Mouse (Mus musculus): Measurements from ENCODE around the gene Prdm5.
A peak's percentile ranks its signal among the peaks of the same experiment; 100 is the strongest.

Prdm5 gene

DNA sequence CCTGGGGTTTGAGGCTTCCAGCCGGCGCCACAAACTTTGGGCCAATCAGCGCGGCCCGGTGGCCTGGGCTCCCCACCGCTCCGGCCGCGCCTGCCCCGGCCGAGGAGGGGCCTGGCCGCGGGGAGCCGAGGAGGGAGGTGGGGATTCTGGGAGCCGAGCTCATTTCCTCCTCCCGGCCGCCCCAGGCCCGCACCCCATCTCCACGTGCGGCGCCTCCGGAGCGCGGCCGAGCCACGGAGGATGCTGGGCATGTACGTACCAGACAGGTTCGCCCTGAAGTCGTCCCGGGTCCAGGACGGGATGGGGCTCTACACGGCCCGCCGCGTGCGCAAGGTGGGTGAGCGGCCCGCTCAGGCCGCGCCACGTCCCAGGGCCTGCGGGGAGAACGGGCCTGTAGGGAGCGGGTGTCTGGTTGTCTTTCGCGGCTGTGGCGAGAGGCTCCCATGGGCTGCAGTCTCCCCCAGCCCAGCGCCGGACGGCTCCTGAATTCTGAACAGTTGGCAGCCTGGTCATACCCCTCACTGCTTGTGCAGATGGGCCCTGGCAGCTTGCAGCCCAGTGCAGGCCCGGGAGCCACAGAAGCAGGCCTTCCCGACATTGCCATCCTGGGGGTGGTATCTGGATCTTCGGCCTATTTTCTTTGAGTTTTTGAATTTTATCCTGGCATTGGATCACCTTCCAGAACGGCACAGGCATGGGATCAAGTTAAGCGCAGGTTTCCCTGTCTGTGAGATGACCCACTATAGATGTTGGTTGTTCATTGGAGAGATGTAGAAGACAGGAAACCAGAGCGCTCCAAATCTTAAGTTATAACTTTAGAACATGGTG, at the start of gene Prdm5:
Prdm5 (plus strand) TSS at position 128 of the 828 bp plus-strand sequence.
- DNase-seq (ENCODE audit: low read depth, low spot score), result peak; percentile 28

DNA sequence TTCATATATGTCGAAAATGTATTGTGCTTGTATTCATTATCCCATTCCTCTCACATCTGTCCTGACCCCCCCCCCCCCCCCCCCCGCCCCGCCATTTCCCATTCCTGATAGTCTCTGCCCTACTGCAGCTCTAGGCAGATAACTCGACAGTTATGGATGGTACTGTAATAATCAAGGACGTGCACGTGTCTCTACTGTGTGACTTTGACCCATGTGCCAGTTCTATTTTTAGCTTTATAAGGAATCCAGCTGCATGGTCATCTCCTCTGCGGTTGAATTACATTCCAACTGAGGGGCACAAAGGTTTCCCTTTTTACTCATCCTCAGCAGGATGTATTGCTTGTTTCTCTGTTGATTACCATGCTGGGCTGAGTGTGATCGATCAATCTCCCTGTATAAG, 39.3 kb upstream of the Prdm5 start:
- no peak for DNase-seq (ENCODE audit: low read depth, low spot score)

DNA sequence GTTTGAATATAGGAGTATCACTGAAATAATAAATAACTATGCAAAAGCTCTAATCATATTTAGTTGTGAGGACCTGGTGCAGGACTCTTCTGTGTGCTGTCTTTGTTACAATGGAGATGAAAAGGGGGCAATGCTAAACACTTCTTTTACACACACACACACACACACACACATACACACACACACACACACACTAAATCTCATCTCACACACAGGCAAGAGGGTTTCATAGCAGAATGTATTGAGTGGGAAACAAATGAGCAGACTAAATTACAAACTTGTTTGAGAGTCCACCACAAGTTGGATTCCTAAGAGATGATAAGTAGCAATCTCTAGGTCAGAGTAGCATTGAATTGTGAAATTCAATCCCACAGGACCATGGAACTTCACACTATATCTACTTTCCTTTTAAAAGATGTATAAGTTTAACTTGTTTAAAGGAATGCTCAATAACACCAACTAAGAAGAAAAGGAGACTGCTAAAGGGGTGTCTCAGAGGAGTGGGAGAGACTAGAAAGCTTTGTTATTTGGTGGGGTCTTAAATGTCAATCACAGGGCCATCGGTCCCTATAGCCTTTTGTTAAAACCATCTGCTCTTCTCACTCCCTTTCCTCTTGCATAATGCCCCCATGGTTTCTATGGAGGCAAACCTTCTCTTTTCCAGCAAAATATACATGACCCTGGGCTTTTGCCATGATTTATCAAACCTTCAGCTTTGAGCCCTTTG, 35.5 kb upstream of the Prdm5 start:
- DNase-seq (ENCODE audit: low read depth, low spot score), result no peak

DNA sequence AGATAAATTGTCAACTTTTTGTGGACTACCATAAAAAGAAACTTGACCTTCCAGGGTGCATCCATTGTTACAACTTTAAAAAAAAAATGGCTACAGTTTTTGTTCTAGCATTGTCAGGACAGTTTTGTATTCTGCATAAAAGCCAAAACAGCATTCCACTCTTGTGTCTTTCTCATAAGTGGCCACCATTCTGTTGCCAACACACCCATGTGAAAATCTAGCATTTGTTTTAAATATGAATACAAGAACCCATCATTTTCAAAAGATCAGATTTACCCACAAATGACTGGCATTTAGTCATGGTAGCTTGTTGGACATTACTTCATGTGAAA, 35.0 kb upstream of the Prdm5 start:
- no peak for DNase-seq (ENCODE audit: low read depth, low spot score)

DNA sequence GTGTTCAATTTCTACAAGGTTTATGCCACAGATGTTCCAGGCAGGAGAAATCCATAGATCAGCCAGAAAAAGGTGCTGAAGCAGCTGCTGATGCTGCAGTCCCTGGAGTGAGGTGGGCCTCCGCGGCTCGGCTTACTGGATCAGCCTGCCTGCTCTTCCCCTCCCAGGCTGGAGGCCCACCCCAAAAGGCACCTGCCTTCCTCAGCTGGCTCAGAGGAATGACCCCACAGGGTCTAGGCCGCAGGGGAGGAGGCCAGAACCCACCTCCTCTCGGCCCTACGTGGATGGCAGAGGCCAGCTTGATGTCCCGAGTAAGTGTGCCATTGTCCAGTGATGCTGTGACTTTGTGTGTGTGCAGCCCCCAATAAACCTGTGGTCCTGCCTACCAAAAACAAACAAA, 20.6 kb upstream of the Prdm5 start:
- no peak for DNase-seq (ENCODE audit: low read depth, low spot score)

DNA sequence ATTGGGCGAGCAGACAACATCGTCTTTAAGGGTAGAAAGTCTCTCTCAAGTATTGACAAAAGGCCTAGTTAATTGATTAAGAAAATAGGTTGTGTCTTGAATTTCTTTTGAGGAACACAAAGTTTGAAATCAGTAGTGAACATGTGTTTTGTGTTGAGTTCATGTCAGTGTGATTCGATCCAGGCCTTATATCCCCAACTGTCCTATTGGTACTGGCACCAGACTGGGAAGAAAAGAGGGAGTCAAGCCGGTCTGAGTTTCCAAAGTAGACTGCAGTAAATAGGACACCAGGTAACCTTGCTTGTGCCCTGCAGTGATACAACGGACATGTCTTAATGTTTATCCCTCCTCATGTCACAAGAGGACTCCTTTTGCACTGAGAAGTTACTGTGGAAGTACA, 19.6 kb upstream of the Prdm5 start:
- DNase-seq (ENCODE audit: low read depth, low spot score), result no peak

DNA sequence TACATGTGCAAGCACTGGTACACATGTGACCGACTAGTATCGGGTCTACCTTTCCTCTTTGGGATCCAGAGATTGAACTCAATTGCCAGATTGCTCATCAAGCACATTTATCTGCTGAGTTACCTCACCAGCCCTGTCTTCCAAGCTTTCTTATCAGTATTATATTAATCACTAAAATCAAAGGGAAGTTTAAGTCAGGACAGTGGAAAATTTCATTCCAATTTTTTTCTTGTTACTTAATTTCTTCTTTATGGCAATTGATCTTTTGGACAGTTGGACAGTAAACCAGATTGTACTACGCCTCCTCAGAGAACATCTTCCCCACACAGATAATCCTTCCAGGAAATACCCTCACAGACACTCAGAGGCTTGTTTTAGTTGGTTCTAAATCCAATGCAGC, 18.7 kb upstream of the Prdm5 start:
- DNase-seq (ENCODE audit: low read depth, low spot score), result no peak

DNA sequence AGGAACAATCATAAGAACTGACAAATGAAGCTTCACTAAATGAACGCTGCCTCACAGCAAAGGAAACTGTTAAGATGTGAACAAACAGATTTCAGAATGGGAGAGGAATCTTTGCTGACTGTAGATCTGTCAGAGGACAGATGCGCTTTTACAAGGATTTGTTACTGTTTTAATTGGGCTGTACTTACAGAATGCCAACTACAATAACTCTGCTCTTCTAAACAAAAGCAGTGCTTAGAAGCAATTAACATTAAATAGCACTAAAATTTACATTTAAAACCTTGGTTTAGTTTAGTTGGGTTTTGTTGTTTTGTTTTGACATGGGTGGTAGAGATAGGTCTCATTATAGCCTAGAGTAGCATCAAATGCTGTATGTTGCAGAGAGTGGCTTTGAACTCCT, 14.3 kb upstream of the Prdm5 start:
- no peak for DNase-seq (ENCODE audit: low read depth, low spot score)

DNA sequence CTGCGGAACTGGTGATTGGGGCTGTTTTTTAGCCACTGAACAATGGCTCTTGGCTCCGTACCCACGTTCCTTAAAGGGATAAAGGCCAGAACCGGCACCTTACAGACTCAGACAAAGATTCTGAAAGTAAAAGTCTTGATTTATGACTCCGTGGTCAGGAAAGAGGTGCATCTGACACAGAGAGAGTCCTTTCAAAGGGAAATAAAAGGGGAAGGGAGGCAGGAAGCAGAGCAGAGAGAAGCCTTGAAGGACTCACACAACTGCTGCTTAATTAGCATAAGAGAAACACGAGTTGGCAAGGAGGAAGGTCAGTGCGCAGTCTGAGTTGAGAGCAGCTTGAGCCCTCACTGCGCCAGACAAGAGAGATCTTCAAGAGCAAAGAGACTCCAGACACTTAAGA, 13.7 kb upstream of the Prdm5 start:
- peak; percentile 26 for DNase-seq (ENCODE audit: low read depth, low spot score)

DNA sequence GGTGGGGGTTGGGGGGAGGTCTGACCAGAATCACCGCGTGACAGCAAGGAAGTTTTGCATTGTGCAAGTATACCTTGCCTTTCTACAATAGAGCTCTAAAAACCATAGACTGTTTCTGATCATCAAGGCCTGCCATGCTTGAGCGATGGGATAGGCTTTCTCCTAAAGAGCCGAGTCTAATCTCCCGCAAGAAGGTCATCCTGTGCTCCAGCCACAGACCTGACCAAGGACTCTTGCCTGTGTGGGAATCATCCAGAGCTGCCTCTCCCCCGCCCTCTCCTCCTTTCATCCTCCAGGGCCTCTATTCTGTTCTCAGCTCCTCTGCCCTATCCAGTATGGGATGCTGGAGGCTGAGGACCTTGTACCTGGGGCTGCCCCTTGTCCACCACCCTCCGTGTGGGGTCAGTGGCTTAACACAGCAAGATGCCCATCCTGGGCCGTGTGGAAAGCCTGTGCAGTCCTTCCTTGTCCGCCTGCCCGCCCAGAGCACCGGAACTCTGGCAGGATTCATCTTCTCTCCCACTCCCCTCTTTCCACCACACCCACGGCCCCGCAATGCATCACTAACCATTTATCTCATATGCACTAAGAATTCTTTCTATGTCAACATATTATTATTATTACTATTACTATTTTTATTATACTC, 12.9 kb upstream of the Prdm5 start:
- no peak for DNase-seq (ENCODE audit: low read depth, low spot score)

DNA sequence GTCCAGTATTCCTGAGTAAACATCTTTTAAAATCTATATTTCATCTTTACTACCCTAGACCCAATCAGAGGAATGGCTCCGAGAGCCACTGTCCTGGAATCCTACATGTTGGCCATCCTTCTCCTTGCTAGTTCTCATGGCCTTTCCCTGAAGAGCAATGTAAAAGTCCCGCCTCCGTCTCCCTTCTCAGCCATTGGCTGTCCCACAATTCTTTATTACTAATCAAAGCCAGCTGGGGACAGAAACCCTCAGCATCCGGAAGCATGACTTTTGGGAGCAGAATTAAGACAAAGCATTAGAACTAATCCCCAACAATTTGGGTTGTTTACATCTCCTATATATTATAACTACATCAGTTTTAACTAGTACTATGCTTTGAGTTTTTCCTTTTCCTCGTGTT, 10.9 kb upstream of the Prdm5 start:
- no peak for DNase-seq (ENCODE audit: low read depth, low spot score)

DNA sequence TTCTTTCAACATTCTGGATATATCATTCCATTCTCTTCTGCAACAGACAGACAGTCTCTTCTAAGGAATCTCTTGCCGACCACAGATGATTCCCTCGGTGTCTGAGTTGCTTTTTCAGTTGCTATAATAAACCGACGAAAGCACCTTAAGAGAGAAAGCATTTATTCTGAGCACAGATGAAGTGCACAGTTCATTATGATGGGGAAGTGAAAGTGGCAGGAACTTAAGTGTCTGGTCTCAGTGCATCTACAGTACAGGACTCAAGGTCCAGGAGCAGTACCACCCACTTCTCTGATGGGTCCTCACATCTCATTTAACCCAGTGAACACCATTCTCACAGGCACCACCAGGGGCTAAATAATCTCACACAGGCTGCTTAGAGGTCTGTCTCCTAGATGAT, 5.2 kb upstream of the Prdm5 start:
- no peak for DNase-seq (ENCODE audit: low read depth, low spot score)

DNA sequence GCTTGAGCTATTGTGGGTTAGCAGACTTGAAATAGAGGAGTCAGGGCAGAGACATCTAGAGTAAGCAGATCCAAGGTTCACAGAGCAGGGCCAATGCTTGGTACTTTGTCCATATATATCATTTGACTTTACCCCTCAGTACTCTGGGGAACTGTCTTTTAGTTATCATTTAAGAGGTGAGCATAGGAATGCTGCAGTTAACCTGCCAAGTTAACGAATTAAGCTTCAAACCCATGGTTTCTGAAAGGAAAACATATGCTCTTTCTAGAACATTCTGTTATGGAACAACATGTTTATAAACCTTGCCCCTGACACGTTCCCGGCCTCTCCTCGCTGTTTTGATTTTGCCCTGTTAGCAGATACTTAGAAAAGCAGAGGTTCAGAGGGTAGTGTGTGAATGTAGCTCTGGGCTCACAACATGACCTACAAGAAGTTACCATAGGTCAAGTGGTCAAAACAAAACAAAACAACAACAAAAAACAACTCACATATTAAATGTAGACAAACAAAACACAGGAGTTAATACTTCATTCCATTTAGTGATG, 973 bp downstream of the Prdm5 start:
- DNase-seq (ENCODE audit: low read depth, low spot score), result no peak

DNA sequence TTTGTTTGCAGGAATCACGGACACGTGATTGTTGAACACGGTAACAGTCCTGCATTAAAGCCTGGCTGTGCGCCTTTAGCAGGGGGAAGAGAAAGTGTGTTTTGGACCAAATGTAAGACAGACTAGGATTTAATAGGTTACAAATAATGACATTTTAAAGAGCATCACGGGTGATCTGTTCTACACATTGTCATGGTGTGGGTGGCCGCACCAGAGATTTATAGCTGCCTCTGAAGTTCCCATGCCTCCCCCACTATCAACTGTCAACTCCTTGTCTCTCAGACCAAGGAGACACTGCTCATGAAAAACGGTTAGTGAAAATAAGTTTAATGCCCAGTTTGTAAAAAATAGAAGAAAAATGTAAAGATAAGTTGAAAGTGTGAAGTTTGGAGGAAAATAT, 2.7 kb downstream of the Prdm5 start:
- DNase-seq (ENCODE audit: low read depth, low spot score), result no peak

DNA sequence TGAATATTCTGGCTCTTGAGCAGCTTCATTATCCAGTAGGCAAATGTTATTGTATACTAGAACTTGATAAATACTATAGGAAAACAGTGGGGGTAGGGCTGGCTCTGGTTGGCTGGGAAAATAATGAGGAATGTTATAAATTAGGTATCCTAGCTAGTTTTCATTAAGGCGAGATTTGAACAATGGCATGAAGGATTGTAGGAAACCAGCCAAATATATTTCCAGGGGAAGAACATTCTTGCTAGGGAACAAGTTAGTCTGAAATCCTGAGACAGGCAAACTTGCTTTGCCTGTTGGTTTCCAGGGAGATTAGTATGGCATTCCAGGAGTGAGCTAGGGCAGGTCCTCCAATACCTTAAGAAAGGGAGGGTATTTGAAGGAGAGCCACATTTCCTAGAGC, 4.9 kb downstream of the Prdm5 start:
- DNase-seq (ENCODE audit: low read depth, low spot score), result no peak

DNA sequence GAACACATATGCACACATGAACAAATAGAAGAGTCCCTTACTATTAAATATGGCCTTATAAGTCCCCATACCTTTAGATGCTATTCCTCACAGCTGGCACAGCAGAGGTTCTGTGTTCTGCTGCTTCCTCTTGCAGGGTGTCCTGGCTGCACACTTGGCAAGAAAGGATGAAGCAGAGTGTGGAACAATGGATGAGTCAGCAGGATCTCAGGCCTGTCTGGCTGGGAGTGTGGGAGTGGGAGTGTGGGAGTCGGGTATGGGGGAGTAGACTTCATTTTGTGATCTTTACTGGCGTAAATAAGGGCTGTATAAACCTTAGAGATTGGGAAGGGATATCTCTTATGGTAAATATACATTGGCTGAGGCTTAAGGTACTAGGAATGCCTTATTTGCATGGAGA, 14.1 kb downstream of the Prdm5 start:
- DNase-seq (ENCODE audit: low read depth, low spot score), result no peak

DNA sequence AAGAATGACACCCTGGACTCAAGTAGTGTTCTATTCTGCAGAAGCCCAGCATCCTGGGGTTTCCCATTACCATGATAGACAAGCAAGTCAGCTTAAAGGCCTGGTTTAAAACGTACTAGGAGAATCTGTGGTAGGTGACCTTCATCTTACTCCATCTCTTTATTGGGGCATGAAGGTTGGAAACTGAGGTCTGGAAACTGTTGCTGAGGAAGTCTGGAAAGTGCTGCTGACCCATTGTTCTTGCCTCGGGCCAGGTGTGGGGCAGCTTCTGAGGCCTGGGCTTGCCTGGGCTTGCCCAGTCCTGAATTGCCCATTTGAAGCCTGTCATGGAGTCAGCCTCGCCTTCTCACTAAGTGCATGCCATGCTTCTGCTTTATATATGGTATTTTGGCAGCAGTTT, 17.8 kb downstream of the Prdm5 start:
- no peak for DNase-seq (ENCODE audit: low read depth, low spot score)

DNA sequence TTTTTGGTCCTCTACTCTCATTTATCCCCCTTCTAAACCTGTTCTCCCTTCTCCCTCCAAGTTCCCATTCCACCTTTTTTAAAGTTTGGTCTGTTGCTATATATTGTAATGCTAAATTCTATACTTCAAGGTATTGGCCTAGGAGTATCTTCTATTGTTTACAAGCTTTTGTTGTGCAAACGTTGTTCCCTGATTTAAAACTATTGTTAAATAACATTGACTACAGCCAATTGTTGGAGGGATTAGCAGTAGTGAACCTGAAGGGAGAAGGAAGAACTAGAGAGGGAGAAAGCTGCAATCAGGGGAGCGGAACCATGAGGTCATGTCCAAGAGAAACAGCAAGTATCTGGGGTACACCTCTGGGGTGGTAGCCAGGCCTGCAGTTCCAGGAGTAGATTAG, 18.5 kb downstream of the Prdm5 start:
- no peak for DNase-seq (ENCODE audit: low read depth, low spot score)

DNA sequence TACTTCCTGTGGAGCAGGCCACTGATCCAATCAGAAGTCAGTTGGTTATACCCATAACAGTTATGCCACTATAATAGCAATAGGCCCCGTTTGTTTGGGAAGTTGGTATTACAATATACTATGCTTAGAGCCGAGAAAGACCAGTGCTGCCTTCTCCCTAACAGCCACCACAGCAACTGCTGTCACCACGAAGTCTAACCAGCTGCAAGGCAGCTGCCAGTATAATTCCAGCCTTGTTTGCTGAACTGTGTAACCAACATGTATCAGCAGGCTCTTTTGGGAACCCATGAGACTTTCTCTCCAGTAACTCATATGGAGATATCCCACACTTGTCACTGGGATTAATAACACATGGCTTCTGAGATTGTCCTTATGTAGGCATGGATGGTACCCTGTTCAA, 19.6 kb downstream of the Prdm5 start:
- DNase-seq (ENCODE audit: low read depth, low spot score), result no peak

DNA sequence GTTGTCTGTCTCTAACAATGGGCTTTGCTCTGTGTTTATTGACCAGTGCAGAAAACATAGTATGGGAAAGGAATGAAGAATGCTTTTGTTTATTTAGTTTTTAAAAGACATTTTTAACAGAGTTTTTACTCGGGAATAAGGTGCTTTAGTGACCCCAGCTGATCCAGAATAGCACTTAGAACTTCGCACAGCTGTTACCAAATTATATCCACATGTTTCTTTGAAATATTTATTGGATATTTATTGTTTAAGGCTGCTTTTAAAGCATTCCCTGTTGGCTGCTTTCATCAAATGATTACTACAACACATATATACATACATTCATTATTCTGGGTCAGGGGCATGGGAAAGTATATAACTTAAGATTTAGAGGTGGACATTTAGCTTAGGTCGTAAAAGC, 32.9 kb downstream of the Prdm5 start:
- DNase-seq (ENCODE audit: low read depth, low spot score), result no peak

DNA sequence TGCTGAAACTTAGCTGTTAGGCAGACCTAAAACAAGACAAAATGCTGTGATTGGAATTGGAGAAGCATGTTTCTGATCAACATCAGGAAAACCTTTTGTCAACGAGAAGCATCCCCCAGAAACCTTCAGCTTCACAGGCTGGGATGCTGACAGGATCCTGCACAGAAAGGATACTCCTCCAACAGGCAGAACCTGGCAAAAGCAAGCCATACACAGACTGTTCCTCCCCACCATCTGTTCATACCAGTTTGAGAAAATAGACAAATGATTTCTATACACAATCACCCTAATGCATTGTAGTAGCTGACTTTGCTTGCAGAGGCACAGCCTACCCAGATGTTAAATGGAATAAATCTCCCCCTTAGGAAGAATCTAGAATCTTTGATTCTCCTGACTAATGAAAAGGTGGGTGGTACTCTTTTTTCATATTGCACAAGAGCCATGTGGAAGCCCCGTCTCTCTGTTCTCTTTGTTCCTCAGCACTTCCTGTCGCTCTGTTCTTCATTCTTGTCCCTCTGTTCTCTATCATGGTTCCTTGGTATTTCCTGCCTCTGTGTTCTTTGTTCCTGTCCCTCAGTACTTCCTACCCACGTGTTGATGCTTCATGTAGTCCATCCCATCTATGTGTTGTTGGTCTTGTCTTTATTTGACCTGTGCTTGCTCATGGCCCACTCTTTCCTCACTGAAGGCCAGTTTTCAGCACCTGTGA, 39.4 kb downstream of the Prdm5 start:
- DNase-seq (ENCODE audit: low read depth, low spot score), result peak; percentile 23

DNA sequence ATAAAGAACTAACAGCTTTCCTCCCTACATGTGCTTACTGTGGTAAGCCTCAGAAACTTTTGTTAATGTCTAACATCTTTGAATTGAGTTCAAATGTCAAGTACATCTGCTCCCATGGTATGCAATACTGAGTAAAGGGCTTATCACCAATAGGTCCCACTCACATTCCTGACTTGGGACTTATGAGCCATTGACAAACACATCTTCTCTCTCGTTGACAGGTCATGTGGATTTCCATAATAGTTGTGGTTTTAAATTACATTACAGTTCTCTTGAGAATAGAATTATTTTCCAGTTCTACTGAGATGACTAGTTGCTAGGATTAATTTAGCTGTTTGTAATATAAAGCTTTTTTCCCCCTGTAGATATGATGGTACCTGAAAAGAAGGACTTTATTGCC, 49.9 kb downstream of the Prdm5 start:
- no peak for DNase-seq (ENCODE audit: low read depth, low spot score)
